Mouse (Mus musculus): Measurements from ENCODE around the gene Dgka. TPM values are rescaled to one million over a fixed set of nuclear protein-coding genes. Genes with fewer than 3 reads are reported as not detected.
A peak's percentile ranks its signal among the peaks of the same experiment; 100 is the strongest.

Dgka gene
- total RNA-seq (2022): 10 to 100 TPM; 11.3 to 15.4 (median 13.9) TPM

- DNase-seq (ENCODE audit: low spot score in 2 of 2): no peak
Measured at GRCm38 (mm10) chr10:128744680-128745601, at the start of gene Dgka. Gene Dgka (minus strand): TSS chr10:128744855.

- DNase-seq (ENCODE audit: low spot score in 2 of 2): no peak
Measured at GRCm38 (mm10) chr10:128794391-128794790, 49.7 kb upstream of the Dgka start.

GRCm38 (mm10) chr10:128793258-128793657, 48.6 kb upstream of the Dgka start:
- DNase-seq (ENCODE audit: low spot score in 2 of 2): no peak

GRCm38 (mm10) chr10:128792041-128792440, 47.4 kb upstream of the Dgka start:
- DNase-seq (ENCODE audit: low spot score in 2 of 2): no peak

- DNase-seq (ENCODE audit: low spot score in 2 of 2): no peak
Measured at GRCm38 (mm10) chr10:128790398-128791124, 45.9 kb upstream of the Dgka start, which contains the start of gene Mmp19. Gene Mmp19 (plus strand): TSS chr10:128790910.

GRCm38 (mm10) chr10:128780200-128780599, 35.5 kb upstream of the Dgka start:
- no peak for DNase-seq (ENCODE audit: low spot score in 2 of 2)

- no peak for DNase-seq (ENCODE audit: low spot score in 2 of 2)
Measured at GRCm38 (mm10) chr10:128779011-128779795, 34.5 kb upstream of the Dgka start.

- no peak for DNase-seq (ENCODE audit: low spot score in 2 of 2)
Measured at GRCm38 (mm10) chr10:128778441-128778840, 33.8 kb upstream of the Dgka start.

GRCm38 (mm10) chr10:128773685-128774084, 29.0 kb upstream of the Dgka start:
- no peak for DNase-seq (ENCODE audit: low spot score in 2 of 2)

GRCm38 (mm10) chr10:128772895-128773294, 28.2 kb upstream of the Dgka start:
- DNase-seq (ENCODE audit: low spot score in 2 of 2): no peak

GRCm38 (mm10) chr10:128748252-128748864, 3.7 kb upstream of the Dgka start:
- DNase-seq (ENCODE audit: low spot score in 2 of 2): peak in 1 of 2 experiments; percentile 77

- DNase-seq (ENCODE audit: low spot score in 2 of 2): peak; percentile 48 to 68
Measured at GRCm38 (mm10) chr10:128747646-128748251, 3.1 kb upstream of the Dgka start, which contains the start of gene Pym1. Gene Pym1 (plus strand): TSS chr10:128747889.

GRCm38 (mm10) chr10:128746972-128747645, 2.5 kb upstream of the Dgka start:
- DNase-seq (ENCODE audit: low spot score in 2 of 2): no peak

- no peak for DNase-seq (ENCODE audit: low spot score in 2 of 2)
Measured at GRCm38 (mm10) chr10:128745946-128746613, 1.4 kb upstream of the Dgka start.

- no peak for DNase-seq (ENCODE audit: low spot score in 2 of 2)
Measured at GRCm38 (mm10) chr10:128744211-128744610, 444 bp downstream of the Dgka start.

GRCm38 (mm10) chr10:128743791-128744191, 864 bp downstream of the Dgka start:
- peak in 1 of 2 experiments; percentile 28 for DNase-seq (ENCODE audit: low spot score in 2 of 2)

- no peak for DNase-seq (ENCODE audit: low spot score in 2 of 2)
Measured at GRCm38 (mm10) chr10:128743235-128743634, 1.4 kb downstream of the Dgka start.

GRCm38 (mm10) chr10:128742616-128743015, 2.0 kb downstream of the Dgka start:
- DNase-seq (ENCODE audit: low spot score in 2 of 2): no peak

GRCm38 (mm10) chr10:128740296-128740695, 4.4 kb downstream of the Dgka start:
- no peak for DNase-seq (ENCODE audit: low spot score in 2 of 2)

Data from layer of hippocampus, adult 8-10 months (tissue).